Mouse (Mus musculus) forebrain, embryonic 15.5 days (tissue): ENCODE results near the gene Snta1. TPM values are rescaled to one million over a fixed set of nuclear protein-coding genes. Genes with fewer than 3 reads are reported as not detected.

Experiments used
- ATAC-seq: fragments of 200-750 bp; cut with Nextera tagmentation; replicated peaks from 2 replicates; pipeline ENCODE4 v1.8.0; 2017; ENCODE audit warnings: mild to moderate bottlenecking, moderate TSS enrichment, moderate library complexity
- H3K27ac ChIP-seq: fragments of 300-500 bp; sonication (generic); replicated peaks from 2 replicates; pipeline ENCODE4 v1.5.1; 2015; ENCODE audit warnings: mild to moderate bottlenecking, inconsistent platforms
- H3K27me3 ChIP-seq: fragments of 300-500 bp; sonication (generic); 2 replicates; pipeline ENCODE4 v1.6.1; 2015; ENCODE audit warnings: inconsistent platforms
- H3K36me3 ChIP-seq: fragments of 300-500 bp; sonication (generic); 2 replicates; pipeline ENCODE4 v1.6.1; 2015; ENCODE audit warnings: mild to moderate bottlenecking, inconsistent platforms
- H3K4me1 ChIP-seq: fragments of 300-500 bp; sonication (generic); 2 replicates; pipeline ENCODE4 v1.6.1; 2015; ENCODE audit warnings: inconsistent platforms
- H3K4me2 ChIP-seq: fragments of 300-500 bp; sonication (generic); replicated peaks from 2 replicates; pipeline ENCODE4 v1.6.1; 2015; ENCODE audit warnings: mild to moderate bottlenecking, inconsistent platforms
- H3K4me3 ChIP-seq: fragments of 300-500 bp; sonication (generic); 2 replicates; pipeline ENCODE4 v1.5.1; 2015; ENCODE audit warnings: mild to moderate bottlenecking, inconsistent platforms
- H3K9ac ChIP-seq: fragments of 300-500 bp; sonication (generic); replicated peaks from 2 replicates; pipeline ENCODE4 v1.6.1; 2015; ENCODE audit warnings: mild to moderate bottlenecking, inconsistent platforms
- H3K9me3 ChIP-seq: fragments of 300-500 bp; sonication (generic); 2 replicates; pipeline ENCODE4 v1.6.1; 2016; ENCODE audit warnings: inconsistent platforms
- WGBS: fragments of 180-500 bp; shearing (Covaris S2); methylation state at CpG from one replicate; pipeline ENCODE4 v1.1.7; 2015; ENCODE audit warnings: mixed read lengths; 5-methylcytosine and 5-hydroxymethylcytosine counted together
- polyA plus RNA-seq: library from polyadenylated mRNA; unstranded; fragments of >200 nt; fragmentation: Nextera tagmentation; extraction: Ambion mirVana; gene quantifications from 2 replicates; pipeline ENCODE4 v1.2.1, GENCODE M21; 2015

Snta1 gene
- polyA plus RNA-seq, 1 experiment from 2014 or later = 11.1 TPM

DNA sequence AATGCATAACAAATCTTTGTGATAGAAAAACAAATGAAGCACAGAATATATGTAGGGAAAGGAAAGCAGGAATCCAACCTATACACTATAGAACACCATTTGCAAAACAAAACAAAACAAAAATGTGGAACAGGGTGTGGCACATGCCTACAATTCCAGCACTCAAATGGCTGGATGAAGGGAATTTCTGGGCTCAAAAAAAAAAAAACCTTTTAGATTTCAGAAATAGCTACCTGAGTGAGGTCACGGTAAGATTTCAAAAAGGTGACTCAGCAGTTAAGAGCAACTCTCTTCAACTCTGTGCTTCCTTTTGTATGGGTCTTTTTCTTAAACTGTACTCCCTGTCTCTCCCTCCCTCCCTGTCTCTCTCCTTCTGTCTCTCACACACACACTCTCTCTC, 69.7 kb downstream of the Snta1 start:
- WGBS = 96% methylated on average over 1 of the region's 1 CpGs
- Histone ChIP-seq H3K9me3 (no peaks in the 10 kb centered on the region), H3K27ac (no peak overlapping the region), H3K36me3 (peaks cover 18% of the 10 kb centered on the region; the same call in 1 of the 2 replicates), H3K4me1 (no peaks in the 10 kb centered on the region), H3K4me3 (no peak overlapping the region), H3K9ac (no peak overlapping the region), H3K27me3 (no peaks in the 10 kb centered on the region), H3K4me2 (no peak overlapping the region)
- ATAC-seq = no peak

DNA sequence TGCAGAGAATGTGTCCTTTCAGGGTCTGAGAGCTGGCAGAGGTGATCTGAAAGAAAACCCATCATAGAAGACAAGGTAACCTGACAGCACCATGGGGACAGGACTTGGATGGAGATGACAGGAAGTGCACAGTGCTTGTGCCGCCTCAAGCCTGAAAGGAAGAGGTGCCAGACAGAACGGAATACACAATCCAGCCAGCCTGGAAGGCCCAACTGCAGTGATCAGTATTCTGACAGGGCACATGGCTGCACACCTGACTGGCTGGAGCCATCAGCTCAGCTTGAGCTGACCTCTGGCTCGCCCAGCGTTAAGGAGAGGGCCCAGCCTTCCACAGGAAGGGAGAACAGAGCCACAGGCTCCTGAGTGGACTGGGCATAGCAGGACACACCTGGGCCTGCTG, 72.3 kb downstream of the Snta1 start:
- H3K27me3 ChIP-seq = no peaks in the 10 kb centered on the region
- no peak for ATAC-seq
- WGBS = 84% methylated on average over 4 of the region's 4 CpGs
- H3K4me3 ChIP-seq = no peak overlapping the region
- H3K4me1 ChIP-seq = no peaks in the 10 kb centered on the region
- peaks cover 6% of the 10 kb centered on the region; the same call in 1 of the 2 replicates for H3K36me3 ChIP-seq
- no peak overlapping the region for H3K4me2 ChIP-seq
- no peaks in the 10 kb centered on the region for H3K9me3 ChIP-seq
- no peak overlapping the region for H3K27ac ChIP-seq
- no peak overlapping the region for H3K9ac ChIP-seq

DNA sequence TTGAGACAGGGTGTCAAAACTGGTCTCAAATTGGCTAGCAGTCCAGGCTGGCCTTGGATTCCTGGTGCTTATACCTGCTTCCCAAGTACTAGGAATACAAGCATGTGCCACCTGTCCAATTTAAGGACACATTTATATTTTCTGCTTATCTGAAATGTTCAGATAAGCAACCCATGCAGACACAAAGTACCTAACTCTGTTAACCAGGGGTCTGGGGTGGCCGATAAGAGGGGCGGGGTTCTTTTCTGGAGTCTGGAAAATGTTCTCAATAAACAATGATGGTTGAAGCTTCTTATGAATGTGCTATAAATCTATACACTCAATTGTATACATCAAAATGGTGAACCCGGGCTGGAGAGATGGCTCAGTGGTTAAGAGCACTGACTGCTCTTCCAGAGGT, 81.0 kb downstream of the Snta1 start:
- H3K9ac ChIP-seq = no peak overlapping the region
- no peak overlapping the region for H3K4me3 ChIP-seq
- H3K27me3 ChIP-seq = no peaks in the 10 kb centered on the region
- H3K27ac ChIP-seq = no peak overlapping the region
- no peaks in the 10 kb centered on the region for H3K9me3 ChIP-seq
- H3K36me3 ChIP-seq = no peaks in the 10 kb centered on the region
- WGBS = 82% methylated on average over 3 of the region's 3 CpGs
- ATAC-seq = no peak
- H3K4me2 ChIP-seq = no peak overlapping the region
- H3K4me1 ChIP-seq = no peaks in the 10 kb centered on the region

Other genes with a start within 250 kb of the Snta1 start
- gene Bpifa5, start 245.5 kb downstream of the Snta1 start, polyA plus RNA-seq = not detected in 2 replicates
- gene Bpifb1, start 217.3 kb downstream of the Snta1 start, polyA plus RNA-seq = 0.31 and 0.33 TPM in 2 replicates
- 0.43 TPM in 1 of 2 replicates, not detected in the other for gene Bpifb5, start 184.4 kb downstream of the Snta1 start, polyA plus RNA-seq
- gene Bpifb9a, start 150.2 kb downstream of the Snta1 start, polyA plus RNA-seq = not detected in 2 replicates
- not detected in 2 replicates for gene Bpifb9b, start 100.9 kb downstream of the Snta1 start, polyA plus RNA-seq
- gene Cdk5rap1, start 35.1 kb downstream of the Snta1 start, polyA plus RNA-seq = 15.3 and 18.2 TPM in 2 replicates
- 78.0 and 82.3 TPM in 2 replicates for gene Cbfa2t2, start 28.4 kb upstream of the Snta1 start, polyA plus RNA-seq
- gene 1700003F12Rik, start 139.0 kb upstream of the Snta1 start, polyA plus RNA-seq = 1.9 and 2.6 TPM in 2 replicates
- gene Actl10, start 143.7 kb upstream of the Snta1 start, polyA plus RNA-seq = 0.59 and 0.88 TPM in 2 replicates
- 22.2 and 27.8 TPM in 2 replicates for gene Necab3, start 150.8 kb upstream of the Snta1 start, polyA plus RNA-seq
- 14.1 and 15.8 TPM in 2 replicates for gene E2f1, start 161.8 kb upstream of the Snta1 start, polyA plus RNA-seq
- 13.4 and 14.1 TPM in 2 replicates for gene Pxmp4, start 195.6 kb upstream of the Snta1 start, polyA plus RNA-seq
- gene Zfp341, start 205.2 kb upstream of the Snta1 start, polyA plus RNA-seq = 2.7 and 3.6 TPM in 2 replicates
- 0.45 and 0.89 TPM in 2 replicates for gene 4930519P11Rik, start 205.3 kb upstream of the Snta1 start, polyA plus RNA-seq
- 23.9 and 25.0 TPM in 2 replicates for gene Chmp4b, start 243.6 kb upstream of the Snta1 start, polyA plus RNA-seq